In genomic region chr12:69507906-69508305, GRCm38 (mm10) we compare ENCODE assay signal across 29 mouse cellular contexts.
"Had no signal": no experiment of that assay in that cellular context is flagged by ENCODE, and none has a peak within 500 bp of the region (broad histone marks: within the 10 kb centered on the region; RNA-seq: fewer than 3 reads in every experiment).

No protein-coding gene starts in this region.

- H3K27me3 ChIP-seq: heart, embryonic 13.5 days; heart, embryonic 15.5 days; hindbrain, embryonic 15.5 days; intestine, embryonic 15.5 days; kidney, embryonic 15.5 days had no signal

- H3K36me3 ChIP-seq: heart, embryonic 10.5 days; heart, embryonic 13.5 days; heart, embryonic 15.5 days; hindbrain, embryonic 10.5 days; hindbrain, embryonic 12.5 days; hindbrain, embryonic 13.5 days; hindbrain, embryonic 15.5 days; intestine, embryonic 15.5 days; kidney, embryonic 15.5 days had no signal

- ATAC-seq: hindbrain, embryonic 16.5 days; hindbrain, postnatal 0 days; inflammation-experienced regulatory T-cells, adult 6 months; intestine, embryonic 15.5 days; intestine, embryonic 16.5 days; intestine, postnatal 0 days had no signal

- H3K4me2 ChIP-seq: heart, embryonic 11.5 days; heart, embryonic 13.5 days; heart, embryonic 15.5 days; hindbrain, embryonic 12.5 days; hindbrain, embryonic 13.5 days; hindbrain, embryonic 14.5 days; hindbrain, embryonic 15.5 days; intestine, embryonic 15.5 days; kidney, embryonic 15.5 days had no signal

- H3K27ac ChIP-seq: heart, embryonic 10.5 days; heart, embryonic 13.5 days; heart, embryonic 15.5 days; hindbrain, embryonic 10.5 days; hindbrain, embryonic 12.5 days; hindbrain, embryonic 13.5 days; hindbrain, embryonic 14.5 days; hindbrain, embryonic 15.5 days; hindbrain, postnatal 0 days; intestine, embryonic 15.5 days; kidney, embryonic 15.5 days; kidney, postnatal 0 days; layer of hippocampus, adult 2 months had no signal

- DNase-seq: heart, postnatal 10 days; heart, postnatal 36 days; heart, postnatal 4 days; kidney, adult 11 months; kidney, adult 18-20 months; kidney, adult 2 months; kidney, adult 8-10 months; kidney, adult 9 months; kidney, postnatal 14 days; layer of hippocampus, adult 9-11 months; layer of hippocampus, postnatal 36 days had no signal

- H3K4me3 ChIP-seq: heart, embryonic 10.5 days; heart, embryonic 13.5 days; heart, embryonic 15.5 days; hindbrain, embryonic 10.5 days; hindbrain, embryonic 12.5 days; hindbrain, embryonic 13.5 days; hindbrain, embryonic 15.5 days; intestine, embryonic 15.5 days; kidney, embryonic 15.5 days; layer of hippocampus, adult 2 months had no signal

- H3K9ac ChIP-seq: heart, embryonic 13.5 days; heart, embryonic 15.5 days; hindbrain, embryonic 12.5 days; hindbrain, embryonic 13.5 days; hindbrain, embryonic 14.5 days; hindbrain, embryonic 15.5 days; intestine, embryonic 15.5 days; kidney, embryonic 15.5 days had no signal

- H3K9me3 ChIP-seq: heart, embryonic 10.5 days; heart, embryonic 13.5 days; heart, embryonic 15.5 days; hindbrain, embryonic 10.5 days; hindbrain, embryonic 12.5 days; hindbrain, embryonic 13.5 days; hindbrain, embryonic 15.5 days; intestine, embryonic 15.5 days; kidney, embryonic 15.5 days had no signal
